Mouse (Mus musculus) brain, adult 10 weeks (tissue): Measurements from ENCODE around the gene Hspa13. TPM values are rescaled to one million over a fixed set of nuclear protein-coding genes. Genes with fewer than 3 reads are reported as not detected.

Source experiments
- polyA plus RNA-seq: library from polyadenylated mRNA; stranded (reverse); fragments of 350-450 nt; fragmentation: Illumina TruSeq; extraction: RNeasy Lipid Tissue Mini Kit (QIAGEN cat#74804); gene quantifications from one replicate; pipeline ENCODE4 v1.2.3, GENCODE M21; 2015; ENCODE audit warnings: low read depth, low replicate concordance

Hspa13 gene
- 41.1 TPM for polyA plus RNA-seq

GRCm38 (mm10) chr16:75766388-75767249 is at the start of gene Hspa13:
Gene Hspa13 (minus strand): TSS chr16:75767104.

Other genes with a start within 250 kb of the Hspa13 start
- gene Lipi, start 181.0 kb downstream of the Hspa13 start, polyA plus RNA-seq, result not detected
- gene Rbm11, start 174.3 kb downstream of the Hspa13 start, polyA plus RNA-seq, result 9.4 TPM